Mouse (Mus musculus) CH12.LX (cell line): Measurements from ENCODE around the gene Ica1. TPM values are rescaled to one million over a fixed set of nuclear protein-coding genes. Genes with fewer than 3 reads are reported as not detected.

Source experiments
- DNase-seq: peaks from one replicate; pipeline ENCODE4 v3.0.0-alpha.2; 2013; ENCODE audit errors: extremely low read depth
- H3K27ac ChIP-seq: 2 replicates; pipeline ENCODE4 v1.5.1; 2012; ENCODE audit warnings: low read depth, mild to moderate bottlenecking, control low read depth, moderate library complexity; ENCODE audit not compliant: insufficient read depth
- H3K27me3 ChIP-seq: replicated peaks from 2 replicates; pipeline ENCODE3; 2012; ENCODE audit warnings: inconsistent platforms
- H3K36me3 ChIP-seq, 2 experiments: replicated peaks in 1 of 2; 2 replicates each; pipeline versions ENCODE3 to v1.6.1; 2012; ENCODE audit warnings: inconsistent platforms in 1 of 2, low read length in 1 of 2, mild to moderate bottlenecking in 1 of 2, mixed read lengths in 1 of 2, moderate library complexity in 1 of 2; ENCODE audit not compliant: control insufficient read depth in 1 of 2, insufficient read depth in 1 of 2
- H3K4me1 ChIP-seq, 2 experiments: 2 replicates each; pipeline ENCODE4 v1.6.1; 2012; ENCODE audit warnings: inconsistent platforms in 1 of 2, moderate library complexity in 1 of 2; ENCODE audit not compliant: insufficient read depth in 2 of 2, control insufficient read depth in 1 of 2
- H3K4me2 ChIP-seq: 2 replicates; pipeline ENCODE4 v1.6.1; 2012; ENCODE audit warnings: low read depth, mild to moderate bottlenecking, control low read depth; ENCODE audit not compliant: poor library complexity, insufficient read depth, severe bottlenecking
- H3K4me3 ChIP-seq, 3 experiments: fragments of 150-350 bp in 1 of 3; sonication (generic) in 1 of 3; replicated peaks in 1 of 3; 2 replicates each; pipeline versions ENCODE3 to v1.5.1; 2011 to 2012; ENCODE audit warnings: low read depth in 2 of 3, low read length in 2 of 3, mild to moderate bottlenecking in 2 of 3, moderate library complexity in 2 of 3, control low read depth in 1 of 3, improper control_type of control experiment in 1 of 3, inconsistent platforms in 1 of 3, mixed read lengths in 1 of 3; ENCODE audit not compliant: poor library complexity in 1 of 3
- H3K79me2 ChIP-seq: replicated peaks from 2 replicates; pipeline ENCODE4 v1.6.1; 2012; ENCODE audit warnings: mild to moderate bottlenecking, moderate library complexity; ENCODE audit not compliant: control insufficient read depth, poor library complexity, insufficient read depth, severe bottlenecking; ENCODE audit errors: extremely low read depth
- H3K9ac ChIP-seq: 2 replicates; pipeline ENCODE4 v1.6.1; 2012; ENCODE audit warnings: low read depth, mild to moderate bottlenecking, control low read depth, moderate library complexity; ENCODE audit not compliant: insufficient read depth
- H3K9me3 ChIP-seq: replicated peaks from 2 replicates; pipeline ENCODE3; 2012; ENCODE audit warnings: low read length, inconsistent platforms, mixed read lengths
- BHLHE40 ChIP-seq: IDR thresholded peaks from 2 replicates; pipeline ENCODE4 v1.6.1; 2011; ENCODE audit warnings: mild to moderate bottlenecking, low read depth, low read length, improper control_type of control experiment
- E2F4 ChIP-seq: IDR thresholded peaks from 2 replicates; pipeline ENCODE4 v1.6.1; 2011; ENCODE audit warnings: low read depth, low read length, improper control_type of control experiment; ENCODE audit not compliant: insufficient replicate concordance
- ELF1 ChIP-seq: IDR thresholded peaks from 2 replicates; pipeline ENCODE4 v1.6.1; 2014; ENCODE audit warnings: low read depth, mild to moderate bottlenecking, inconsistent platforms, low read length, improper control_type of control experiment
- ETS1 ChIP-seq: conservative IDR thresholded peaks from 2 replicates; pipeline ENCODE4 v1.6.1; 2012; ENCODE audit warnings: low read depth, mild to moderate bottlenecking, inconsistent platforms, low read length, improper control_type of control experiment, moderate library complexity
- GABPA ChIP-seq: IDR thresholded peaks from 2 replicates; pipeline ENCODE4 v1.6.1; 2012; ENCODE audit warnings: low read depth, low read length, improper control_type of control experiment, inconsistent platforms; ENCODE audit not compliant: insufficient replicate concordance
- IRF4 ChIP-seq: IDR thresholded peaks from 2 replicates; pipeline ENCODE4 v1.6.1; 2014; ENCODE audit warnings: low read depth, mild to moderate bottlenecking, inconsistent platforms, low read length, improper control_type of control experiment
- JUN ChIP-seq: IDR thresholded peaks from 2 replicates; pipeline ENCODE4 v1.6.1; 2011; ENCODE audit warnings: low read depth, mild to moderate bottlenecking, low read length, improper control_type of control experiment, moderate library complexity; ENCODE audit not compliant: insufficient read depth
- JUND ChIP-seq: conservative IDR thresholded peaks from 2 replicates; pipeline ENCODE4 v1.6.1; 2011; ENCODE audit warnings: low read depth, low read length, improper control_type of control experiment
- MXI1 ChIP-seq: IDR thresholded peaks from 2 replicates; pipeline ENCODE4 v1.6.1; 2011; ENCODE audit warnings: mild to moderate bottlenecking, low read depth, low read length, improper control_type of control experiment
- POLR2AphosphoS2 ChIP-seq: IDR thresholded peaks from 2 replicates; pipeline ENCODE4 v1.6.1; 2011; ENCODE audit warnings: low read depth, low read length, improper control_type of control experiment
- ZMIZ1 ChIP-seq: IDR thresholded peaks from 2 replicates; pipeline ENCODE4 v1.6.1; 2012; ENCODE audit warnings: low read depth, mild to moderate bottlenecking, inconsistent platforms, low read length, improper control_type of control experiment
- ZNF384 ChIP-seq: IDR thresholded peaks from 2 replicates; pipeline ENCODE4 v1.6.1; 2012; ENCODE audit warnings: low read depth, low read length, improper control_type of control experiment, inconsistent platforms
- dilution Hi-C: fragments of 300-500 bp; cut with MboI; formaldehyde crosslinking; loops from 2 replicates; pipeline ENCODE4 v1.14.3; 2020; ENCODE audit warnings: low sequenced_read_pairs; ENCODE audit not compliant: extremely low pct_unique_long_range_greater_than_20kb, extremely low pct_ligation_motif_present
- in situ Hi-C: fragments of 300-500 bp; cut with MboI; formaldehyde crosslinking; loops from 3 replicates; pipeline ENCODE4 v1.14.3; 2019; ENCODE audit warnings: low sequenced_read_pairs, low pct_ligation_motif_present, low pct_unique_long_range_greater_than_20kb, mixed read lengths
- polyA plus RNA-seq: library from polyadenylated mRNA; unstranded; fragments of >175 nt; gene quantifications from 2 replicates; pipeline ENCODE4 v1.2.1, GENCODE M21; 2012; ENCODE audit warnings: low read depth; ENCODE audit not compliant: insufficient read length
- total RNA-seq, 2 experiments: library from RNA; depleted of rRNA; stranded (reverse); fragments of 300-350 nt in 1 of 2; fragments of >200 nt in 1 of 2; gene quantifications; 2 replicates each; pipeline ENCODE4 v1.2.3; 2012 to 2014

Ica1 gene
- total and polyA plus RNA-seq, 3 experiments = 0.59 TPM; not detected in 2

- no peaks in the 10 kb centered on the region for H3K36me3 ChIP-seq
- no peaks in the 10 kb centered on the region for H3K27me3 ChIP-seq
- peak; percentile 70 for DNase-seq
- no peaks in the 10 kb centered on the region for H3K79me2 ChIP-seq
- no peak for TF ChIP-seq GABPA
- peak; percentile 86 for TF ChIP-seq ELF1
- no peak for TF ChIP-seq ZMIZ1
- no peak for TF ChIP-seq BHLHE40
- 0 out of 2 replicates have a peak, but pooled peaks have one; percentile 38 for TF ChIP-seq ETS1
- no peak for TF ChIP-seq MXI1
- TF ChIP-seq POLR2AphosphoS2 = no peak
- TF ChIP-seq E2F4 = no peak
- TF ChIP-seq IRF4 = peak; percentile 71; the same call in 1 of the 2 replicates
- TF ChIP-seq JUND = peak; percentile 56; the same call in 1 of the 2 replicates
- peak; percentile 69 for TF ChIP-seq JUN
- TF ChIP-seq ZNF384 = peak; percentile 52
- H3K4me1 ChIP-seq = peaks cover 21 to 56% of the 10 kb centered on the region in 2 experiments
- in situ Hi-C loops = loop anchor here (10.0 to 25.0 kb wide), 2 partner anchors 47 to 404 kb away; no protein-coding TSS in a partner anchor
- H3K4me3 ChIP-seq = no peak overlapping the region
- H3K4me2 ChIP-seq = no peak overlapping the region
- dilution Hi-C loops = no loop called here
- H3K9ac ChIP-seq = no peak overlapping the region
- H3K27ac ChIP-seq = no peak overlapping the region
- H3K9me3 ChIP-seq = no peaks in the 10 kb centered on the region
Measured at GRCm38 (mm10) chr6:8691199-8691975, 86.9 kb downstream of the Ica1 start.

- no peak overlapping the region; the same call in 1 of the 2 replicates for H3K27ac ChIP-seq
Measured at GRCm38 (mm10) chr6:8690441-8690840, 87.8 kb downstream of the Ica1 start.

More at GRCm38 (mm10) chr6:8690441-8690840, 87.8 kb downstream of the Ica1 start:
- H3K4me1 ChIP-seq = peaks cover 29 to 66% of the 10 kb centered on the region in 2 experiments
- H3K79me2 ChIP-seq = no peaks in the 10 kb centered on the region
- H3K27me3 ChIP-seq = no peaks in the 10 kb centered on the region
- TF ChIP-seq POLR2AphosphoS2 (no peak), BHLHE40 (0 out of 2 replicates have a peak, but pooled peaks have one; percentile 13)
- no peaks in the 10 kb centered on the region for H3K36me3 ChIP-seq
- H3K9ac ChIP-seq = no peak overlapping the region
- no peak overlapping the region for H3K4me2 ChIP-seq
- no peaks in the 10 kb centered on the region for H3K9me3 ChIP-seq
- DNase-seq = no peak
- H3K4me3 ChIP-seq = no peak overlapping the region
- dilution Hi-C loops (no loop called here), in situ Hi-C loops (loop anchor here (10.0 to 25.0 kb wide), 2 partner anchors 46 to 403 kb away; no protein-coding TSS in a partner anchor)
